Mouse (Mus musculus): Measurements from ENCODE around the gene P2rx6.
A peak's percentile ranks its signal among the peaks of the same experiment; 100 is the strongest.

DNA sequence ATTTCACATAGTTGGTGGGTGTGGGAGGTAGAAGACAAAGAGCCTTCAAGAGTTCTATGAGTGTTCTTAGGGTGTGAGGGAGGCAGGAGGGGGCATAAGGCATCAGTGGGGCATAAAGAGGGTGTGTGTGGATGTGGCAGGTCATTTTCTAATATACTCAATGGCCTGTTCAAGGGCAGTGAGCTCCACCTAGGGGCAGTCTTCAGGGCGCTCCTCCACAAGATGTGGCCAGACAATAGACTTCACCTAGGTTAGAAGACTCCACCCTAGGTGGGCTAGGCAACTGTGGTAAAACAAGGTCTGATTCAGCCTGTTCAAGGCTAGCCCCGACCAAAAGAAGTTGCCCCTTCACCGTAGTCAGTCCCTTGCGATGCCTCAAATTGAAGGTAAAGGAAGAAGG is 29.4 kb upstream of the P2rx6 start:
- TF ChIP-seq USF2 (conservative IDR thresholded peaks at IDR 0.05; ENCODE audit: low read depth, low read length) (no peak), POLR2A (IDR thresholded peaks at IDR 0.05; ENCODE audit: low read depth, low read length) (no peak), TBP (conservative IDR thresholded peaks at IDR 0.05; ENCODE audit: low read depth, low read length) (no peak), NELFE (IDR thresholded peaks at IDR 0.05; ENCODE audit: low read depth, low read length) (0 out of 2 replicates have a peak, but pooled peaks have one; percentile 41), CTCF (conservative IDR thresholded peaks at IDR 0.05 in 1 of 2, IDR thresholded peaks at IDR 0.05 in 1 of 2; ENCODE audit: low read depth in 2 of 2, low read length in 2 of 2) (peak in 1 of 2 experiments; percentile 92; a peak in 2 of 4 replicates), CHD2 (IDR thresholded peaks at IDR 0.05; ENCODE audit: low read length) (no peak)
